1 mouse cellular context compared by ENCODE assay signal in genomic region chr4:53411958-53412870, GRCm38 (mm10).
A peak's percentile ranks its signal among the peaks of the same experiment; 100 is the strongest.
TF ChIP-seq lines count a peak whose summit lies in the region.

No protein-coding gene starts in this region.

TF ChIP-seq in MEL, 35 proteins besides CTCF, POLR2A, EP300 and RAD21 (continued from another document):
- TF ChIP-seq NRF1 (IDR thresholded peaks at IDR 0.05; ENCODE audit: insufficient read depth, low read depth, low read length, poor library complexity, severe bottlenecking) = no peak
- TF ChIP-seq ZC3H11A (IDR thresholded peaks at IDR 0.05; ENCODE audit: low read depth, low read length) = 0 out of 2 replicates have a peak, but pooled peaks have one; percentile 1
- TF ChIP-seq MAX (IDR thresholded peaks at IDR 0.05; ENCODE audit: low read length) = no peak
- peak; percentile 73 for TF ChIP-seq SIN3A (IDR thresholded peaks at IDR 0.05; ENCODE audit: low read length)
- TF ChIP-seq TCF12 (IDR thresholded peaks at IDR 0.05; ENCODE audit: low read depth, low read length) = peak; percentile 58
- TF ChIP-seq ZMIZ1 (IDR thresholded peaks at IDR 0.05; ENCODE audit: low read depth, low read length) = no peak
TF ChIP-seq in MEL: peak in this region for 15.
